Mouse (Mus musculus) bone marrow, adult 2 months (tissue): Measurements from ENCODE around the gene Zfp30.

Experiments used
- CTCF ChIP-seq: fragments of 200-500 bp; IDR thresholded peaks from 2 replicates; pipeline ENCODE4 v1.5.1; 2011; ENCODE audit warnings: low read length, control low read depth; ENCODE audit not compliant: control insufficient read depth, insufficient read depth
- POLR2A ChIP-seq: fragments of 200-500 bp; IDR thresholded peaks from 2 replicates; pipeline ENCODE4 v1.6.1; 2011; ENCODE audit warnings: low read depth, mild to moderate bottlenecking, control low read depth, low read length, borderline replicate concordance; ENCODE audit not compliant: control insufficient read depth

- no peak for TF ChIP-seq CTCF
- no peak for TF ChIP-seq POLR2A
These were observed 30.6 kb downstream of the Zfp30 start for GRCm38 (mm10) chr7:29814381-29814780.
